Mouse (Mus musculus) kidney, postnatal 0 days (tissue): Measurements from ENCODE around the gene Cbr1. TPM values are rescaled to one million over a fixed set of nuclear protein-coding genes. Genes with fewer than 3 reads are reported as not detected.
A peak's percentile ranks its signal among the peaks of the same experiment; 100 is the strongest.

Experiments used
- ATAC-seq: fragments of 200-750 bp; cut with Nextera tagmentation; replicated peaks from 2 replicates; pipeline ENCODE4 v1.8.0; 2017; ENCODE audit warnings: low read depth, moderate number of reproducible peaks, moderate TSS enrichment, moderate library complexity; ENCODE audit not compliant: low FRiP score
- DNase-seq: peaks from one replicate; pipeline ENCODE4 v3.0.0-alpha.2; 2016; ENCODE audit warnings: low spot score
- H3K27ac ChIP-seq: fragments of 300-500 bp; sonication (generic); 2 replicates; pipeline ENCODE4 v1.5.1; 2014; ENCODE audit warnings: mild to moderate bottlenecking
- H3K27me3 ChIP-seq: fragments of 300-500 bp; sonication (generic); 2 replicates; pipeline ENCODE4 v1.6.1; 2014; ENCODE audit warnings: low read length, mixed read lengths; ENCODE audit not compliant: insufficient read depth
- H3K36me3 ChIP-seq: fragments of 300-500 bp; sonication (generic); 2 replicates; pipeline ENCODE4 v1.6.1; 2014; ENCODE audit warnings: low read length, mixed read lengths; ENCODE audit not compliant: insufficient read depth
- H3K4me1 ChIP-seq: fragments of 300-500 bp; sonication (generic); replicated peaks from 2 replicates; pipeline ENCODE4 v1.6.1; 2014; ENCODE audit warnings: antibody characterized with exemption, low read length, mixed read lengths; ENCODE audit not compliant: insufficient read depth
- H3K4me2 ChIP-seq: fragments of 300-500 bp; sonication (generic); 2 replicates; pipeline ENCODE4 v1.6.1; 2014; ENCODE audit warnings: mild to moderate bottlenecking, low read length, moderate library complexity, mixed read lengths
- H3K4me3 ChIP-seq: fragments of 300-500 bp; sonication (generic); replicated peaks from 2 replicates; pipeline ENCODE4 v1.5.1; 2014; ENCODE audit warnings: low read depth, low read length
- H3K9ac ChIP-seq: fragments of 300-500 bp; sonication (generic); 2 replicates; pipeline ENCODE4 v1.6.1; 2014; ENCODE audit warnings: low read depth, low read length
- H3K9me3 ChIP-seq: fragments of 300-500 bp; sonication (generic); replicated peaks from 2 replicates; pipeline ENCODE4 v1.6.1; 2016; ENCODE audit warnings: low read length, inconsistent platforms, mixed read lengths
- CTCF ChIP-seq: IDR thresholded peaks from 2 replicates; pipeline ENCODE4 v1.5.1; 2016; ENCODE audit warnings: antibody characterized with exemption, low read depth, mild to moderate bottlenecking, moderate library complexity
- WGBS: fragments of 180-500 bp; shearing (Covaris S2); extraction: QIAGEN DNeasy Blood & Tissue Kit; methylation state at CpG from one replicate; pipeline ENCODE4 v1.1.7; 2014; 5-methylcytosine and 5-hydroxymethylcytosine counted together
- polyA plus RNA-seq: library from polyadenylated mRNA; unstranded; fragments of >200 nt; fragmentation: Nextera tagmentation; extraction: Ambion mirVana; gene quantifications from 2 replicates; pipeline ENCODE4 v1.2.1, GENCODE M21; 2015

The Cbr1 gene
- polyA plus RNA-seq, result 278 and 299 TPM in 2 replicates

DNA sequence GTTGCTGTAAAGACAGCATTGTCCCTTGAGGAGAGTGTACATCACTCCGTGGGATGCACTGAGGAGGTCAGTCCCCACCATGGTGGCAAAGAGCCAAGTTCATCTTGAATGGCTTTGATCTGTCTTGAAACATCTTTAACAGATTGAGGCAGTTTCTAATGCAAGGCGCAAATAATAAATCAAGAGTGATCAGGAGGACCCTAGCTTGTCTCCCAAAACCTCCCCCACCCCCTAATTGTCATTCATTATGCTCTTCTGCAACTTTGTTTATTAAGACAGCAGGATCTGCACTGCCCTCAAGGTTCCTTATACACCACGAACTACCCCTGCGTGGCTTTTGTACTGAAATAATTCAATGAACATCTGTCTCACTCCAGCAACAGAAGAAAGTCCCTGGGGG lies at the start of gene Cbr1:
TSS of gene Cbr1 (plus strand) at position 301 of the 400 bp plus-strand sequence.
- H3K9me3 ChIP-seq, result no peaks in the 10 kb centered on the region
- H3K9ac ChIP-seq, result no peak within 1 kb of the TSS
- no peak for TF ChIP-seq CTCF
- no peaks in the 10 kb centered on the region for H3K27me3 ChIP-seq
- H3K4me3 ChIP-seq, result 0 out of 2 replicates have a peak within 1 kb of the TSS, but pooled peaks have one; percentile 53
- H3K27ac ChIP-seq, result no peak within 1 kb of the TSS
- no peaks in the 10 kb centered on the region for H3K36me3 ChIP-seq
- peaks cover 7% of the 10 kb centered on the region; the same call in 1 of the 2 replicates for H3K4me1 ChIP-seq
- WGBS, result 78% methylated on average over 4 of the region's 4 CpGs
- ATAC-seq (no peak), DNase-seq (no peak)
- peak within 1 kb of the TSS; percentile 85 for H3K4me2 ChIP-seq

DNA sequence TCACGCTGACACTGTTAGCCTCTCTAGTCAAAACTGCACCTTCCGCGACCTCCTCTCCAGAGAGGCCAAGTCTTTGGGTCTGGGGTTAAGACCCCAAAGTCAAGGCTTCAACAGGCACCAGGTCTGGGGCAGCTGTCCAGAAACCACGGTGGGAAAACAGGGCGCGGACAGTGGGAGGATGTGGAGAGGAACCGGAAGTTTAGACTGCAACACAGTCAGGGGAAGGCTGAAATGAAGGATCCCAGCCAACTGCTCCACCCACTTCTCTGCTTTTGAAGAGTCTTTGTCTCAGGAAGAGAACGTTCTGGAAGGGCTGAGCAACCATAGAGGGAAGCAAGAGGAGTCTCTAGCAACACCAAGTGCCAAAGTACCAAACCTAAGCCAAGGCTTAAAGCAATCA lies 48.0 kb upstream of the Cbr1 start:
- 52% methylated on average over 8 of the region's 8 CpGs for WGBS
- DNase-seq, result no peak
- H3K9ac ChIP-seq, result no peak overlapping the region
- no peaks in the 10 kb centered on the region for H3K27me3 ChIP-seq
- H3K4me1 ChIP-seq, result no peaks in the 10 kb centered on the region; the same call in 1 of the 2 replicates
- no peak overlapping the region for H3K4me3 ChIP-seq
- no peak overlapping the region for H3K27ac ChIP-seq
- no peak for ATAC-seq
- H3K4me2 ChIP-seq, result peak overlapping the region; percentile 43
- H3K9me3 ChIP-seq, result no peaks in the 10 kb centered on the region
- no peaks in the 10 kb centered on the region for H3K36me3 ChIP-seq
- no peak for TF ChIP-seq CTCF

DNA sequence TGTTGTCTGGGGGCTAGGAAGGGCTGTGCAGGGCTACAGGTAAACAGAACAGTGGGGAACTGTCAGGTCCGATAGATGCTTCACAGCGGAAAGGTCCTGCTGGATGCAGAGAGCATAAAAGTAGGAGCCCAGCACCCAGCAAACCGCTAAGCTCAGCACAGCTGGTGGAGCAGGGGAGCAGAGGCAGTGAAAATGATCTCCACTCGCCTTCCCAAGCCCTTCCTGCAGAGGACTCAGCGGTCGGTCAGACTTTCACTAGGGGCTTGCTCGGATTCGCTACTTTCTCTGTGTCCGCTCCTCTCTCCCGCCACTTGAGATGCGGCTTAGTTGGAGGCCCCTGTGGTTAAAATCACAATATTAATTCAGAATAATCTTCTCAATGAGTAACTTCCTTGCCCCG lies 47.2 kb upstream of the Cbr1 start:
- Histone ChIP-seq H3K4me3 (no peak overlapping the region), H3K27ac (no peak overlapping the region), H3K4me1 (no peaks in the 10 kb centered on the region; the same call in 1 of the 2 replicates), H3K4me2 (peak overlapping the region; percentile 43), H3K9me3 (no peaks in the 10 kb centered on the region), H3K27me3 (no peaks in the 10 kb centered on the region), H3K36me3 (no peaks in the 10 kb centered on the region), H3K9ac (no peak overlapping the region)
- peak; percentile 68 for DNase-seq
- TF ChIP-seq CTCF, result no peak
- ATAC-seq, result no peak
- 9% methylated on average over 12 of the region's 12 CpGs for WGBS

DNA sequence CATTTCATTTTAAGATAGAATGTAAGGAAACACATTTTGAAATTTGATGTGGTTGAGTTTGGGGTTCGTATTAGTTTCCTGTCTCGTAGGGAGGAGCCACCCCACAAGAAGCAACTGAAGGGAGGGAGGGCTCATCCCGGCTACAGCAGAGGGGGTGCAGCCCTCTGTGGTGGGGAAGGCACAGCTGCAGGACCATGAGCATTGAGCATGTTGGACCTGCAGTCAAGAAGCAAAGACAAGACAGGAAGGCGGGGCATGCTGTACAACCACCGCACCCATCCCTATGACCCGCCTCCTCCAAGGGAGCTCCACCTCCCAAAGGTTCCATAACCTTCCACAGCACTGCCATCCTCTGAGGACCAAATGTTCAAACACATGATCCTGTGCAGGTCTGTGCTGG lies 33.3 kb upstream of the Cbr1 start:
- ATAC-seq (no peak), DNase-seq (no peak)
- no peak overlapping the region for H3K27ac ChIP-seq
- H3K4me1 ChIP-seq, result 0 out of 2 replicates have a peak, but pooled peaks cover 5% of the 10 kb centered on the region
- H3K9ac ChIP-seq, result no peak overlapping the region
- H3K36me3 ChIP-seq, result no peaks in the 10 kb centered on the region
- H3K4me2 ChIP-seq, result no peak overlapping the region
- TF ChIP-seq CTCF, result no peak
- no peaks in the 10 kb centered on the region for H3K27me3 ChIP-seq
- 91% methylated on average over 6 of the region's 6 CpGs for WGBS
- no peaks in the 10 kb centered on the region for H3K9me3 ChIP-seq
- H3K4me3 ChIP-seq, result no peak overlapping the region

DNA sequence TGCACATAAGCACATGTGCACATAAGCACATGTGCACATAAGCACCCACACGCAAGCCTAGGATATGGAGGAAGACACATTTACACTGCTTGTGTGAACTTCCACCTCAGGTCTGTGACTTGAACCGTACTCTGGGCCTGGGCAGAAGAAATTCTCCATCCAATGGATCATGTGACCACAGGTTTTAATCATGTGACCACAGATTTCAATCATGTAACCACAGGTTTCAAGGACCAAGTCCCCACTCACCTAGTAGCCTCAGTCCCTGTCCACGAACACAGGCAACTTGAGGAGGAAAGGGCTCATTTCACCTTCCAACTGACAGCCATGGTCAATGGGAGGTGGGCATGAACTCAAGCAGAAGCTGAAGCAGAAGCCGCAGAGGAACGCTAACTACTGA lies 32.2 kb upstream of the Cbr1 start:
- no peak for ATAC-seq
- 93% methylated on average over 5 of the region's 5 CpGs for WGBS

DNA sequence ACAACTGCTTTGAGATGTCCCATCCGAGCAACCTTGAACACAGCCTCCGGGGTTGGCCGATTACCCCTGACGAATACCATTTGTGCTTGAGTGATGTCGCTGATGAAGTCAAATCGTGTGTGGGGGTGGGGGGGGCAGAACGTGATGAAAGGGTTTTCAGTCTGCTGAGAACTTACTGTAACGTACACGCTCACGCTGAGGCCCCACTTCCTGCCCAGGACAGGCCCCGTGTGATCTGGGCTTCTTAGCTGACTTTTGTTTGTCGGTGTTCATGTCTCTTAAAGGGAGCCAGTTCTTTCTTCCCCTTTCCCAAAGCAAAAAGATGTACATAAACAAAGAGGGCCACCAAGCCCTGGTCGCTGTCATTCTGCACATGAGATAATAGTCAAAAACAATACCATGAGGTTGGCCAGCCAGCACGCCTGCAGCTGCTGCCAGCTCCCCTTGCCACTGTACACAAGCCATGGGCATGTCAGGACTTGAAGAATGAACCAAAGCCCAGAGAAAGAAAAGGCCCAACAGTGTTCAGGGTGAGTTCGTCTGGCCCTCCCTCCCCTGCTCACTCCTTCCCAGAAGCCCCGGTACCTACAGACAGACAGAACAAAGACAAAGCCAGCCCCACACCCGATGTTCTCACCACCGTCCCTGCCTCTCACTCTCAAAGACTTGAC lies 31.0 kb upstream of the Cbr1 start:
- H3K27me3 ChIP-seq, result no peaks in the 10 kb centered on the region
- ATAC-seq (no peak), DNase-seq (no peak)
- H3K27ac ChIP-seq, result no peak overlapping the region
- H3K4me2 ChIP-seq, result no peak overlapping the region
- no peak overlapping the region for H3K4me3 ChIP-seq
- no peak overlapping the region for H3K9ac ChIP-seq
- WGBS, result 28% methylated on average over 18 of the region's 18 CpGs
- H3K9me3 ChIP-seq, result no peaks in the 10 kb centered on the region
- no peak for TF ChIP-seq CTCF
- no peaks in the 10 kb centered on the region for H3K36me3 ChIP-seq
- H3K4me1 ChIP-seq, result 0 out of 2 replicates have a peak, but pooled peaks cover 5% of the 10 kb centered on the region

More for the DNA sequence above, 32.2 kb upstream of the Cbr1 start:
- Histone ChIP-seq H3K4me2 (no peak overlapping the region), H3K4me1 (0 out of 2 replicates have a peak, but pooled peaks cover 5% of the 10 kb centered on the region), H3K27ac (no peak overlapping the region), H3K4me3 (no peak overlapping the region), H3K36me3 (no peaks in the 10 kb centered on the region), H3K9me3 (no peaks in the 10 kb centered on the region), H3K9ac (no peak overlapping the region), H3K27me3 (no peaks in the 10 kb centered on the region)
- no peak for DNase-seq
- no peak for TF ChIP-seq CTCF
